Mouse (Mus musculus) bone marrow macrophage, adult 2 months (primary cell): Measurements from ENCODE around the gene Eva1c. TPM values are rescaled to one million over a fixed set of nuclear protein-coding genes. Genes with fewer than 3 reads are reported as not detected.

ENCODE experiments used
- H3K27ac ChIP-seq: 2 replicates; pipeline ENCODE4 v1.5.1; 2012; ENCODE audit warnings: low read depth, low read length; ENCODE audit not compliant: insufficient read depth
- H3K4me1 ChIP-seq: 2 replicates; pipeline ENCODE4 v1.6.1; 2012; ENCODE audit warnings: low read length; ENCODE audit not compliant: control insufficient read depth, insufficient read depth
- H3K4me3 ChIP-seq: 2 replicates; pipeline ENCODE4 v1.5.1; 2012; ENCODE audit warnings: mild to moderate bottlenecking, low read length, moderate library complexity; ENCODE audit not compliant: insufficient read depth
- CTCF ChIP-seq: IDR thresholded peaks from 2 replicates; pipeline ENCODE4 v1.5.1; 2012; ENCODE audit warnings: low read depth, mild to moderate bottlenecking, low read length, moderate library complexity
- POLR2A ChIP-seq: IDR thresholded peaks from 2 replicates; pipeline ENCODE4 v1.6.1; 2012; ENCODE audit warnings: mild to moderate bottlenecking, low read depth, low read length, borderline replicate concordance
- polyA plus RNA-seq: library from polyadenylated mRNA; stranded (reverse); fragments of >200 nt; gene quantifications from 2 replicates; pipeline ENCODE4 v1.2.4, GENCODE M21; 2012; ENCODE audit not compliant: missing spikeins, insufficient read depth, insufficient read length

The Eva1c gene
- not detected in 2 replicates for polyA plus RNA-seq

DNA sequence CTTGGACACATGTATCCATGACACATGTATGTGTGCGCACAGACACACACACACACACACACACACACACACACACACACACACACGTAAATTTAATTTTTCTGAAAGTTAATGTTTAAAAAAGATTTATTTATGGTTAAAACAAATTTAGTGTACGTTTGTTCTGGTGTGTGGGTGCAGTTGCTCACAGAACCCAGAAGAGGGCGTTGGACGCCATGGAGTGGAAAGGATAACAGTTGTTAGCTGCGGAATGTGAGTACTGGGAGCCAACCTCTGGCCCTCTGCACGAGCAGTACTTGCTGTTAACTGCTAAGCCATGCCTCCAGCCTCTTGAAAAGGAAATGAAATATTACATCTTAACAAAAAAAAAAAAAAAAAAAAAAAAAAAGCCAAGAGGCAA is at the start of gene Eva1c:
Gene Eva1c, plus strand, starts transcription at position 263 of the 400 bp plus-strand sequence.
- Histone ChIP-seq H3K4me3 (no peak within 1 kb of the TSS), H3K27ac (no peak within 1 kb of the TSS), H3K4me1 (no peaks in the 10 kb centered on the region)
- TF ChIP-seq POLR2A (no peak), CTCF (no peak)

GRCm38 (mm10) chr16:90779783-90780182 is 46.7 kb upstream of the Eva1c start:
- TF ChIP-seq CTCF (no peak), POLR2A (no peak)
- Histone ChIP-seq H3K4me1 (peaks cover 3% of the 10 kb centered on the region; the same call in 1 of the 2 replicates), H3K27ac (no peak overlapping the region), H3K4me3 (no peak overlapping the region)

DNA sequence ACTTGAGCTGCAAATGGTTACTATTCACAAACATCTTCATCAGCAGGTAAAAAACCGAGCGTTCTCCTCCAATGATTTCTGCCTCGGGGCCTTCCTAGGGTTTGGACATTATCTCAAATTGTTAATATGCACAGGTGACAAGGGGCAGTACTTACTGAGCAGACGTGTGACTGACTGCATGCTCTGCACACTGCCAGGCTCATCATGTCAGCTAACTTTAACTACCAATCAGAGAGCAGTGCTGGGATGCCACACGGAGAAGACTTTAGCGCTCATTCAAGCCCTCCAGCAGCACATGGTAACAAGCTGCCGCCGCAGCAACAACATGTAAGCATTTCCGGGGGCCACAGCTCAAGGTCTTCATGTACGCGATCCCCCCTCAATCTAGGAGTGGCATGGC is 43.2 kb upstream of the Eva1c start:
- H3K4me3 ChIP-seq: no peak overlapping the region
- TF ChIP-seq CTCF (no peak), POLR2A (no peak)
- no peak overlapping the region for H3K27ac ChIP-seq
- H3K4me1 ChIP-seq: no peaks in the 10 kb centered on the region

- Histone ChIP-seq H3K4me1 (no peaks in the 10 kb centered on the region), H3K4me3 (no peak overlapping the region), H3K27ac (no peak overlapping the region)
- no peak for TF ChIP-seq POLR2A
- TF ChIP-seq CTCF: no peak
These were observed 41.3 kb upstream of the Eva1c start for GRCm38 (mm10) chr16:90785257-90785656.

GRCm38 (mm10) chr16:90788580-90788979 is 37.9 kb upstream of the Eva1c start:
- Histone ChIP-seq H3K4me3 (no peak overlapping the region), H3K27ac (no peak overlapping the region), H3K4me1 (no peaks in the 10 kb centered on the region)
- TF ChIP-seq CTCF: no peak
- TF ChIP-seq POLR2A: no peak

GRCm38 (mm10) chr16:90790946-90791345 is 35.6 kb upstream of the Eva1c start:
- TF ChIP-seq CTCF (no peak), POLR2A (no peak)
- no peak overlapping the region for H3K4me3 ChIP-seq
- no peaks in the 10 kb centered on the region for H3K4me1 ChIP-seq
- H3K27ac ChIP-seq: no peak overlapping the region

GRCm38 (mm10) chr16:90792066-90792465 is 34.5 kb upstream of the Eva1c start:
- Histone ChIP-seq H3K27ac (no peak overlapping the region), H3K4me3 (no peak overlapping the region), H3K4me1 (no peaks in the 10 kb centered on the region)
- TF ChIP-seq CTCF: no peak
- no peak for TF ChIP-seq POLR2A

GRCm38 (mm10) chr16:90792500-90792899 is 34.0 kb upstream of the Eva1c start:
- TF ChIP-seq POLR2A: no peak
- TF ChIP-seq CTCF: no peak
- no peak overlapping the region for H3K4me3 ChIP-seq
- no peaks in the 10 kb centered on the region for H3K4me1 ChIP-seq
- H3K27ac ChIP-seq: no peak overlapping the region

- no peak for TF ChIP-seq CTCF
- no peak for TF ChIP-seq POLR2A
- H3K27ac ChIP-seq: no peak overlapping the region
- H3K4me1 ChIP-seq: no peaks in the 10 kb centered on the region
- H3K4me3 ChIP-seq: no peak overlapping the region
These were observed 31.8 kb upstream of the Eva1c start for GRCm38 (mm10) chr16:90794708-90795107.

- no peak overlapping the region for H3K27ac ChIP-seq
- H3K4me3 ChIP-seq: no peak overlapping the region
- no peaks in the 10 kb centered on the region for H3K4me1 ChIP-seq
- TF ChIP-seq POLR2A (no peak), CTCF (no peak)
These were observed 28.1 kb upstream of the Eva1c start for GRCm38 (mm10) chr16:90798446-90798845.

GRCm38 (mm10) chr16:90798848-90799247 is 27.7 kb upstream of the Eva1c start:
- Histone ChIP-seq H3K4me1 (no peaks in the 10 kb centered on the region), H3K27ac (no peak overlapping the region), H3K4me3 (no peak overlapping the region)
- TF ChIP-seq POLR2A (no peak), CTCF (no peak)
